Mouse (Mus musculus): ENCODE measurements around the gene Pcgf1. TPM values are rescaled to one million over a fixed set of nuclear protein-coding genes. Genes with fewer than 3 reads are reported as not detected.
A peak's percentile ranks its signal among the peaks of the same experiment; 100 is the strongest.

Gene Pcgf1
- polyA plus RNA-seq, 1 experiment from 2014 or later: 46.5 TPM

- no peak overlapping the region for H3K9ac ChIP-seq (replicated peaks; ENCODE audit: low read depth, low read length)
- no peak overlapping the region for H3K4me3 ChIP-seq (replicated peaks; ENCODE audit: low read length)
- H3K36me3 ChIP-seq (ENCODE audit: control insufficient read depth, insufficient read depth): no peaks in the 10 kb centered on the region
- ATAC-seq: no peak
- H3K27me3 ChIP-seq (replicated peaks; ENCODE audit: control insufficient read depth, insufficient read depth, low read length): peaks cover 26% of the 10 kb centered on the region
- H3K4me1 ChIP-seq (replicated peaks; ENCODE audit: control insufficient read depth, insufficient read depth, low read length): no peaks in the 10 kb centered on the region; the same call in 1 of the 2 replicates
- H3K9me3 ChIP-seq (ENCODE audit: control insufficient read depth, low read length): no peaks in the 10 kb centered on the region
- no peak overlapping the region for H3K27ac ChIP-seq (ENCODE audit: low read length)
- no peak overlapping the region for H3K4me2 ChIP-seq (ENCODE audit: low read length)
- 41% methylated on average over 6 of the region's 6 CpGs for WGBS
Measured at GRCm38 (mm10) chr6:83092416-83093127, 14.9 kb downstream of the Pcgf1 start.

GRCm38 (mm10) chr6:83095968-83096367 is 18.3 kb downstream of the Pcgf1 start:
- Histone ChIP-seq H3K36me3 (ENCODE audit: control insufficient read depth, insufficient read depth) (no peaks in the 10 kb centered on the region), H3K4me3 (replicated peaks; ENCODE audit: low read length) (no peak overlapping the region), H3K4me2 (ENCODE audit: low read length) (no peak overlapping the region), H3K27ac (ENCODE audit: low read length) (no peak overlapping the region), H3K4me1 (replicated peaks; ENCODE audit: control insufficient read depth, insufficient read depth, low read length) (no peaks in the 10 kb centered on the region), H3K9ac (replicated peaks; ENCODE audit: low read depth, low read length) (no peak overlapping the region), H3K27me3 (replicated peaks; ENCODE audit: control insufficient read depth, insufficient read depth, low read length) (peaks cover 9% of the 10 kb centered on the region), H3K9me3 (ENCODE audit: control insufficient read depth, low read length) (no peaks in the 10 kb centered on the region)
- WGBS: 49% methylated on average over 6 of the region's 6 CpGs
- no peak for ATAC-seq

GRCm38 (mm10) chr6:83098411-83098810 is 20.7 kb downstream of the Pcgf1 start:
- H3K27me3 ChIP-seq (replicated peaks; ENCODE audit: control insufficient read depth, insufficient read depth, low read length): peaks cover 7% of the 10 kb centered on the region
- H3K4me1 ChIP-seq (replicated peaks; ENCODE audit: control insufficient read depth, insufficient read depth, low read length): peaks cover 15% of the 10 kb centered on the region
- H3K27ac ChIP-seq (ENCODE audit: low read length): no peak overlapping the region
- H3K9me3 ChIP-seq (ENCODE audit: control insufficient read depth, low read length): no peaks in the 10 kb centered on the region
- no peak overlapping the region for H3K4me3 ChIP-seq (replicated peaks; ENCODE audit: low read length)
- WGBS: 70% methylated on average over 2 of the region's 2 CpGs
- no peaks in the 10 kb centered on the region for H3K36me3 ChIP-seq (ENCODE audit: control insufficient read depth, insufficient read depth)
- no peak overlapping the region for H3K4me2 ChIP-seq (ENCODE audit: low read length)
- no peak overlapping the region for H3K9ac ChIP-seq (replicated peaks; ENCODE audit: low read depth, low read length)
- no peak for ATAC-seq

DNA sequence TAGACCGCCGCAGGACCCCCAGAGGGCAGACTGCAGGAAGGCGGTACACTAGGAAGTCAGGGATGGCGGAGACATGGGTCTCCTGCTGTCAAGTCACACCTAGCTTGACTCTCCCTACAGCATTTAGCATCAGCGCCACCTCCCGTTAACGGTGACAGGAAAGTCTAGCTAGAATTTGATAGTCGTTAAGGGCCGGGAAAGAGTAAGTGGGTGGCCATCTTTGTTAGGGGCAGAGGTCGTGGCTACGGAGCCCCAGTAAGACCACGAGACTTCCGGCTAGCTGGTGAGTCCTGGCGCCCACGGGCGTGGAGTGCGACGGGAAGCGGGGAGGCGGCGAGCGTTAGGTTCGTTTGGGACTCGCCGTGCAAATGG is 23.6 kb downstream of the Pcgf1 start, which contains the start of the genes Ccdc142 and Gm42688:
Ccdc142 (plus strand) TSS at position 286 of the 372 bp plus-strand sequence.
Gm42688 (plus strand) TSS at position 302 of the 372 bp plus-strand sequence.
- H3K9me3 ChIP-seq (ENCODE audit: control insufficient read depth, low read length): no peaks in the 10 kb centered on the region
- peak within 1 kb of the TSS; percentile 80 for H3K27ac ChIP-seq (ENCODE audit: low read length)
- peak; percentile 77 for ATAC-seq
- H3K27me3 ChIP-seq (replicated peaks; ENCODE audit: control insufficient read depth, insufficient read depth, low read length): peaks cover 7% of the 10 kb centered on the region
- H3K36me3 ChIP-seq (ENCODE audit: control insufficient read depth, insufficient read depth): no peaks in the 10 kb centered on the region
- peak within 1 kb of the TSS; percentile 98 for H3K4me2 ChIP-seq (ENCODE audit: low read length)
- H3K4me1 ChIP-seq (replicated peaks; ENCODE audit: control insufficient read depth, insufficient read depth, low read length): peaks cover 16% of the 10 kb centered on the region
- peak within 1 kb of the TSS; percentile 85 for H3K9ac ChIP-seq (replicated peaks; ENCODE audit: low read depth, low read length)
- 1% methylated on average over 25 of the region's 25 CpGs for WGBS
- peak within 1 kb of the TSS; percentile 75 for H3K4me3 ChIP-seq (replicated peaks; ENCODE audit: low read length)

- H3K36me3 ChIP-seq (ENCODE audit: control insufficient read depth, insufficient read depth): no peaks in the 10 kb centered on the region
- under 1% methylated on average over 74 of the region's 74 CpGs for WGBS
- ATAC-seq: peak; percentile 73
Measured at GRCm38 (mm10) chr6:83101688-83102556, 24.3 kb downstream of the Pcgf1 start.

GRCm38 (mm10) chr6:83103130-83103650 is 25.5 kb downstream of the Pcgf1 start:
- 40% methylated on average over 11 of the region's 11 CpGs for WGBS
- peak overlapping the region; percentile 85 for H3K9ac ChIP-seq (replicated peaks; ENCODE audit: low read depth, low read length)
- no peak overlapping the region for H3K27ac ChIP-seq (ENCODE audit: low read length)
- H3K4me1 ChIP-seq (replicated peaks; ENCODE audit: control insufficient read depth, insufficient read depth, low read length): peaks cover 23% of the 10 kb centered on the region
- no peak for ATAC-seq
- H3K36me3 ChIP-seq (ENCODE audit: control insufficient read depth, insufficient read depth): no peaks in the 10 kb centered on the region
- H3K4me3 ChIP-seq (replicated peaks; ENCODE audit: low read length): peak overlapping the region; percentile 75
- H3K27me3 ChIP-seq (replicated peaks; ENCODE audit: control insufficient read depth, insufficient read depth, low read length): peaks cover 7% of the 10 kb centered on the region; the same call in 1 of the 2 replicates
- peak overlapping the region; percentile 98 for H3K4me2 ChIP-seq (ENCODE audit: low read length)
- no peaks in the 10 kb centered on the region for H3K9me3 ChIP-seq (ENCODE audit: control insufficient read depth, low read length)

More at GRCm38 (mm10) chr6:83101688-83102556, 24.3 kb downstream of the Pcgf1 start:
- Histone ChIP-seq H3K4me2 (ENCODE audit: low read length) (peak overlapping the region; percentile 98), H3K27me3 (replicated peaks; ENCODE audit: control insufficient read depth, insufficient read depth, low read length) (peaks cover 7% of the 10 kb centered on the region; the same call in 1 of the 2 replicates), H3K9me3 (ENCODE audit: control insufficient read depth, low read length) (no peaks in the 10 kb centered on the region), H3K27ac (ENCODE audit: low read length) (peak overlapping the region; percentile 80), H3K9ac (replicated peaks; ENCODE audit: low read depth, low read length) (peak overlapping the region; percentile 85), H3K4me3 (replicated peaks; ENCODE audit: low read length) (peak overlapping the region; percentile 75), H3K4me1 (replicated peaks; ENCODE audit: control insufficient read depth, insufficient read depth, low read length) (peaks cover 16% of the 10 kb centered on the region)

DNA sequence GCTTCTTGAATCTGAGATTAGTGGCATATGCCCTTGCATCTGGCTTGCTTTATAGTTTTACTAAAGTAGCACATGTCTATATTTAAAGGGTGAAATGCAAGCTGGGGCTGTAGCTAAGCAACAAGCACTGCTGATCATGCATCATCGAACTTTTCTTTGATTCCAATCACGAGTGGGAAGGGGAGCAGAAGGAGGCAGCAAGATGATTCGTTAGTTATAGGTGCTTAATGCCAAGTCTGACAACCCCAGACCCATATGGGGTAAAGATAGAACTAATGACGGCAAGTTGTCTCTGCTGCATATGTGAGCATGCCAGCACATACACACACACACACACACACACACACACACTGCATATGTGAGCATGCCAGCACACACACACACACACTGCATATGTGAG is 26.5 kb downstream of the Pcgf1 start:
- Histone ChIP-seq H3K4me3 (replicated peaks; ENCODE audit: low read length) (no peak overlapping the region), H3K4me2 (ENCODE audit: low read length) (no peak overlapping the region), H3K36me3 (ENCODE audit: control insufficient read depth, insufficient read depth) (no peaks in the 10 kb centered on the region), H3K4me1 (replicated peaks; ENCODE audit: control insufficient read depth, insufficient read depth, low read length) (peaks cover 28% of the 10 kb centered on the region), H3K9me3 (ENCODE audit: control insufficient read depth, low read length) (no peaks in the 10 kb centered on the region), H3K27ac (ENCODE audit: low read length) (no peak overlapping the region), H3K9ac (replicated peaks; ENCODE audit: low read depth, low read length) (no peak overlapping the region), H3K27me3 (replicated peaks; ENCODE audit: control insufficient read depth, insufficient read depth, low read length) (peaks cover 4% of the 10 kb centered on the region; the same call in 1 of the 2 replicates)
- ATAC-seq: peak; percentile 51
- 50% methylated on average over 4 of the region's 4 CpGs for WGBS

- no peaks in the 10 kb centered on the region for H3K36me3 ChIP-seq (ENCODE audit: control insufficient read depth, insufficient read depth)
- H3K4me2 ChIP-seq (ENCODE audit: low read length): peak overlapping the region; percentile 96
- peak overlapping the region; percentile 93; the same call in 1 of the 2 replicates for H3K9ac ChIP-seq (replicated peaks; ENCODE audit: low read depth, low read length)
- whole genome bisulfite sequencing: 32% methylated on average over 12 of the region's 13 CpGs
- H3K27ac ChIP-seq (ENCODE audit: low read length): peak overlapping the region; percentile 72; the same call in 1 of the 2 replicates
- H3K4me3 ChIP-seq (replicated peaks; ENCODE audit: low read length): peak overlapping the region; percentile 96
- H3K9me3 ChIP-seq (ENCODE audit: control insufficient read depth, low read length): no peaks in the 10 kb centered on the region
- no peaks in the 10 kb centered on the region for H3K27me3 ChIP-seq (replicated peaks; ENCODE audit: control insufficient read depth, insufficient read depth, low read length)
- H3K4me1 ChIP-seq (replicated peaks; ENCODE audit: control insufficient read depth, insufficient read depth, low read length): peaks cover 28% of the 10 kb centered on the region
- no peak for ATAC-seq
Measured at GRCm38 (mm10) chr6:83107566-83108400, 30.1 kb downstream of the Pcgf1 start.
